Mouse (Mus musculus) liver (tissue): ENCODE measurements around the gene Appbp2.

Experiments used
- DNase-seq: peaks from one replicate; pipeline ENCODE4 v3.0.0-alpha.2; 2020; ENCODE audit warnings: mixed read lengths

Gene Appbp2

GRCm38 (mm10) chr11:85139581-85140540, 95.1 kb downstream of the Appbp2 start, which contains the start of gene Usp32:
Usp32 (minus strand) TSS chr11:85140161.
- DNase-seq: peak; percentile 99

- DNase-seq: no peak
Measured at GRCm38 (mm10) chr11:85138776-85139474, 96.0 kb downstream of the Appbp2 start.
